Mouse (Mus musculus): Measurements from ENCODE around the gene B4galnt2. TPM values are rescaled to one million over a fixed set of nuclear protein-coding genes. Genes with fewer than 3 reads are reported as not detected.
"Not testable (repeated sequence)": the region's sequence is repeated elsewhere in the genome, so short reads cannot be mapped to it uniquely, and the experiment has no call there.

The B4galnt2 gene
- polyA plus RNA-seq, 1 experiment from 2014 or later: 0.55 TPM

GRCm38 (mm10) chr11:95916426-95916825 lies 1.7 kb upstream of the B4galnt2 start:
- no peak overlapping the region for H3K27ac ChIP-seq
- WGBS (ENCODE audit: missing documents): 11% methylated on average over 5 of the region's 5 CpGs
- H3K4me3 ChIP-seq (ENCODE audit: inconsistent target): no peak overlapping the region
- no peaks in the 10 kb centered on the region for H3K36me3 ChIP-seq (ENCODE audit: inconsistent target)
- no peaks in the 10 kb centered on the region for H3K79me2 ChIP-seq (ENCODE audit: inconsistent target)

- WGBS (ENCODE audit: missing documents): 6% methylated on average over 28 of the region's 28 CpGs
- H3K36me3 ChIP-seq (ENCODE audit: inconsistent target): no peaks in the 10 kb centered on the region
- no peak overlapping the region for H3K4me3 ChIP-seq (ENCODE audit: inconsistent target)
- H3K27ac ChIP-seq: no peak overlapping the region
- H3K79me2 ChIP-seq (ENCODE audit: inconsistent target): no peaks in the 10 kb centered on the region
Measured at GRCm38 (mm10) chr11:95915006-95915710, 467 bp upstream of the B4galnt2 start.

- WGBS (ENCODE audit: missing documents): 10% methylated on average over 13 of the region's 14 CpGs
- Histone ChIP-seq H3K4me3 (ENCODE audit: inconsistent target) (no peak overlapping the region), H3K36me3 (ENCODE audit: inconsistent target) (no peaks in the 10 kb centered on the region), H3K79me2 (ENCODE audit: inconsistent target) (no peaks in the 10 kb centered on the region), H3K27ac (no peak overlapping the region)
Measured at GRCm38 (mm10) chr11:95913959-95914566, 628 bp downstream of the B4galnt2 start.

GRCm38 (mm10) chr11:95911579-95911978 lies 3.1 kb downstream of the B4galnt2 start:
- no peaks in the 10 kb centered on the region for H3K36me3 ChIP-seq (ENCODE audit: inconsistent target)
- H3K4me3 ChIP-seq (ENCODE audit: inconsistent target): no peak overlapping the region
- H3K27ac ChIP-seq: no peak overlapping the region
- 55% methylated on average over 3 of the region's 7 CpGs for WGBS (ENCODE audit: missing documents)
- H3K79me2 ChIP-seq (ENCODE audit: inconsistent target): no peaks in the 10 kb centered on the region

GRCm38 (mm10) chr11:95907805-95908524 lies 6.7 kb downstream of the B4galnt2 start:
- no peak overlapping the region for H3K4me3 ChIP-seq (ENCODE audit: inconsistent target)
- no peaks in the 10 kb centered on the region for H3K36me3 ChIP-seq (ENCODE audit: inconsistent target)
- H3K27ac ChIP-seq: no peak overlapping the region
- no peaks in the 10 kb centered on the region for H3K79me2 ChIP-seq (ENCODE audit: inconsistent target)
- 39% methylated on average over 5 of the region's 5 CpGs for WGBS (ENCODE audit: missing documents)

- 95% methylated on average over 2 of the region's 2 CpGs for WGBS (ENCODE audit: missing documents)
- H3K36me3 ChIP-seq (ENCODE audit: inconsistent target): no peaks in the 10 kb centered on the region
Measured at GRCm38 (mm10) chr11:95904290-95904689, 10.4 kb downstream of the B4galnt2 start.

GRCm38 (mm10) chr11:95896446-95897179 lies 18.1 kb downstream of the B4galnt2 start:
- no peaks in the 10 kb centered on the region for H3K79me2 ChIP-seq (ENCODE audit: inconsistent target)
- 7% methylated on average over 14 of the region's 14 CpGs for whole genome bisulfite sequencing (ENCODE audit: missing documents)
- peak overlapping the region; percentile 34 for H3K4me3 ChIP-seq (ENCODE audit: inconsistent target)
- no peak overlapping the region for H3K27ac ChIP-seq
- H3K36me3 ChIP-seq (ENCODE audit: inconsistent target): no peaks in the 10 kb centered on the region

More at GRCm38 (mm10) chr11:95904290-95904689, 10.4 kb downstream of the B4galnt2 start:
- Histone ChIP-seq H3K27ac (no peak overlapping the region), H3K4me3 (ENCODE audit: inconsistent target) (no peak overlapping the region), H3K79me2 (ENCODE audit: inconsistent target) (no peaks in the 10 kb centered on the region)

- WGBS (ENCODE audit: missing documents): 80% methylated on average over 2 of the region's 2 CpGs
- no peak overlapping the region for H3K27ac ChIP-seq
- no peak overlapping the region for H3K4me3 ChIP-seq (ENCODE audit: inconsistent target)
- H3K36me3 ChIP-seq (ENCODE audit: inconsistent target): no peaks in the 10 kb centered on the region
- no peaks in the 10 kb centered on the region for H3K79me2 ChIP-seq (ENCODE audit: inconsistent target)
Measured at GRCm38 (mm10) chr11:95890462-95891051, 24.1 kb downstream of the B4galnt2 start.

GRCm38 (mm10) chr11:95879861-95880260 lies 34.8 kb downstream of the B4galnt2 start:
- H3K79me2 ChIP-seq (ENCODE audit: inconsistent target): not testable (repeated sequence)

GRCm38 (mm10) chr11:95876296-95876695 lies 38.4 kb downstream of the B4galnt2 start:
- no peaks in the 10 kb centered on the region for H3K79me2 ChIP-seq (ENCODE audit: inconsistent target)
- WGBS (ENCODE audit: missing documents): 21% methylated on average over 7 of the region's 7 CpGs

More at GRCm38 (mm10) chr11:95879861-95880260, 34.8 kb downstream of the B4galnt2 start:
- 89% methylated on average over 2 of the region's 2 CpGs for WGBS (ENCODE audit: missing documents)
- H3K4me3 ChIP-seq (ENCODE audit: inconsistent target); H3K27ac ChIP-seq; H3K36me3 ChIP-seq (ENCODE audit: inconsistent target): not testable (repeated sequence)

GRCm38 (mm10) chr11:95875804-95876203 lies 38.9 kb downstream of the B4galnt2 start:
- no peak overlapping the region for H3K4me3 ChIP-seq (ENCODE audit: inconsistent target)
- WGBS (ENCODE audit: missing documents): 38% methylated on average over 9 of the region's 9 CpGs
- H3K36me3 ChIP-seq (ENCODE audit: inconsistent target): no peaks in the 10 kb centered on the region
- H3K79me2 ChIP-seq (ENCODE audit: inconsistent target): no peaks in the 10 kb centered on the region
- H3K27ac ChIP-seq: no peak overlapping the region

More at GRCm38 (mm10) chr11:95876296-95876695, 38.4 kb downstream of the B4galnt2 start:
- Histone ChIP-seq H3K27ac (no peak overlapping the region), H3K4me3 (ENCODE audit: inconsistent target) (no peak overlapping the region), H3K36me3 (ENCODE audit: inconsistent target) (no peaks in the 10 kb centered on the region)

- H3K79me2 ChIP-seq (ENCODE audit: inconsistent target): no peaks in the 10 kb centered on the region
- WGBS (ENCODE audit: missing documents): 54% methylated on average over 6 of the region's 6 CpGs
- no peaks in the 10 kb centered on the region for H3K36me3 ChIP-seq (ENCODE audit: inconsistent target)
- peak overlapping the region; percentile 52 for H3K27ac ChIP-seq
- no peak overlapping the region for H3K4me3 ChIP-seq (ENCODE audit: inconsistent target)
Measured at GRCm38 (mm10) chr11:95869918-95870470, 44.7 kb downstream of the B4galnt2 start.

- 60% methylated on average over 4 of the region's 4 CpGs for WGBS (ENCODE audit: missing documents)
- H3K27ac ChIP-seq: peak overlapping the region; percentile 52
- H3K4me3 ChIP-seq (ENCODE audit: inconsistent target): no peak overlapping the region
- H3K36me3 ChIP-seq (ENCODE audit: inconsistent target): no peaks in the 10 kb centered on the region
- no peaks in the 10 kb centered on the region for H3K79me2 ChIP-seq (ENCODE audit: inconsistent target)
Measured at GRCm38 (mm10) chr11:95869442-95869841, 45.2 kb downstream of the B4galnt2 start.

- Histone ChIP-seq H3K4me3 (ENCODE audit: inconsistent target) (no peak overlapping the region), H3K36me3 (ENCODE audit: inconsistent target) (no peaks in the 10 kb centered on the region), H3K79me2 (ENCODE audit: inconsistent target) (no peaks in the 10 kb centered on the region), H3K27ac (no peak overlapping the region)
- 97% methylated on average over 7 of the region's 8 CpGs for WGBS (ENCODE audit: missing documents)
Measured at GRCm38 (mm10) chr11:95861397-95861796, 53.3 kb downstream of the B4galnt2 start.

Measured in macrophage (primary cell).